Mouse (Mus musculus): ENCODE measurements at regions not wholly inside any gene's neighbourhood (a gene's known extent, or its start where the extent isn't known, plus 50 kb on each side); places are given as distances from the start of the nearest gene placed in this dataset.
A peak's percentile ranks its signal among the peaks of the same experiment; 100 is the strongest.

DNA sequence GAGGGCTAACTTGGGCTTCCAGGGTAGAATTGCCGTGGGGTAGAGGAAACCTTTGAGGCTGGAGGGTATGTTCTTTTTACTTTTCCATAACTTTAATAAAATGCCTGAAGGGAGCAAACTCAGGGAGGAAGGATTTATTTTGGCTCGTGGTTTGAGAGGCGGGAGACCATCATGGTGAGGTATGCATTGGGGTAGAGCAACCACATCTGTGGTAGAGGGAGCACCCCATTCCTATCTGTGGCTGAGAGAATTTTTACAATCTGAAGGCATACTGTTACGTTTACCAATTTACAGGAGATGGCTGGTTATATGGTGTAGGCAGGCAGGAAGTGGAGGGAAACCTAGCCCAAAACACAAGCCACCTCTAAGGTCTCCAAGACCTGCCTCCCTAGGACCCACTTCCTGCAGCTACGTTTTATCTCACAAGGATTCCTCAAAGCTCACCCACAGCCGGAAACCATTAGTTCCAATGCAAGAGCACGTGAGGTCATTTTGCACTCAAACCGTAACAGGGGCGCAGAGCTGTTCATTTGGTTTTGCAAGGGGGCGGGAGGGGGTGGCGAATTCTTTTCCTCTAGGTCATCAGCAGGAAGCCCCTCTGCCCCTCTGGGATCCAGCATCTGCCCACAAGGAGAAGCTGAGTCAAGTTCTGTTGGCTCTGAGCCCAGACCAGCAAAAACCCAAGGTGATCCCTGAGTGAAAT lies 224.7 kb upstream of the Ankrd55 start:
- no peaks in the 10 kb centered on the region for H3K9me3 ChIP-seq (replicated peaks)
- no peak overlapping the region for H3K9ac ChIP-seq
- H3K27ac ChIP-seq = no peak overlapping the region
- no peak overlapping the region for H3K4me2 ChIP-seq
- no peak overlapping the region for H3K4me3 ChIP-seq (replicated peaks)
- no peak for DNase-seq
- no peaks in the 10 kb centered on the region for H3K36me3 ChIP-seq
- WGBS (ENCODE audit: insufficient replicate concordance) = 21% methylated on average over 11 of the region's 11 CpGs
- peaks cover 32% of the 10 kb centered on the region for H3K4me1 ChIP-seq (replicated peaks)
- ATAC-seq (ENCODE audit: low read depth) = no peak
- peaks cover 43% of the 10 kb centered on the region for H3K27me3 ChIP-seq

DNA sequence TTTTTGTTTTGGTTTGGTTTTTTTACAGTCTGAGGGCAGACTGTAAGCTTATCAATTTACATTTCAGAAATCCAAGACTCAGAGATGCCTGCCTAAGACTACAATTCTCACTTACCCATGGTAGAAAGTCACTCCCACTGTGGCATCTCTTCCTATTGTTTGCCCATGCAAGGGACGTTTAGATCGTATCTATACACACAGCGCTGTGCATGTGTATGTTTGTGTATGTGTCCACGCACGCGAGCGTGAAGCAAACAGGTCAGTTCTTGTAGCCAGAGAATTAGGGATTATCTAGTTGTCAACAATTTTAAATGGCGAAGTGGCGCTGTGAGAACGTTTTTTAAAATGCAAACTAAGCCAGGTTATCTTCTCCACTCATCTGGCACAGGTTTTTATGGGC lies 223.6 kb upstream of the Ankrd55 start:
- no peak overlapping the region for H3K27ac ChIP-seq
- no peak overlapping the region for H3K4me2 ChIP-seq
- H3K36me3 ChIP-seq = no peaks in the 10 kb centered on the region
- H3K4me3 ChIP-seq (replicated peaks) = no peak overlapping the region
- H3K9me3 ChIP-seq (replicated peaks) = no peaks in the 10 kb centered on the region
- DNase-seq = no peak
- no peak for ATAC-seq (ENCODE audit: low read depth)
- H3K27me3 ChIP-seq = peaks cover 43% of the 10 kb centered on the region
- WGBS (ENCODE audit: insufficient replicate concordance) = 70% methylated on average over 10 of the region's 10 CpGs
- peaks cover 21% of the 10 kb centered on the region for H3K4me1 ChIP-seq (replicated peaks)
- no peak overlapping the region for H3K9ac ChIP-seq

DNA sequence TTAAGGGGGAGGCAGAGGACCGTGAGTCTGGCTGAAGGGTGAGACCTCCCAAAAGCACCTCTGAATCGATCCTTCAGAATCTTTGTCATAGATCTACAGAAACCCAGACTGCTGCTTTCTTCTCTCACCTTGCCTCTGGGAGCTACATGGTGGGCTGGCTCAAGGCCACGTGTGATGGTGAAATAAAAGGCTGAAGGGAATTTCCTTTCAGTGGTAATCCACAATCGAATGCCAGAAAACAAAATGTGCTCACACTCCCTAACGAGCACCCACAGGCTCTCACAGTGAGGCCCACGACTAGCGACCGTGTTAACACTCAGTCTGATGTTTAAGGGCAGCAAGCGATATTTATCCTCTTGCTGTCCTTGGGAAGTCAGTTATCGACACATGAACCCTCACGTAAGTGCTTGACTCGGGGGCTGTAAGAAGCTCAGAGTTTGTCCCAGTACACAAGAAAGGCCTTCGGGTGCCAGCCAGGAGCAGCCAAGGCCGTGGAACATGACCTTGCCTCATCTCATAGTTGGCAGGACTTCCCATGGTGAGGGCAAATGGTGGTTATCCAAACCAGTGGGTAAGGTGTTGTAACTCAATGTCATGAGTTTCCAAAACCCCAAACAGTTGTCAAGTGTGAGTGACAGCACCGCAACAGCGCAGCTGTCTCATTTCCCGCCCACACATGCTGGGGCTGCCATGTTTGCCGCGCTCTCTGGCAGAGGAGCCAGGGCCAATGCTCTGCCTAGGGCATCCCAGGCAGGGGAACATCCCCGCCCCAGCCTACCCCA lies 221.0 kb upstream of the Ankrd55 start:
- ATAC-seq (ENCODE audit: low read depth) (no peak), DNase-seq (no peak)
- Histone ChIP-seq H3K9me3 (replicated peaks) (no peaks in the 10 kb centered on the region), H3K9ac (no peak overlapping the region), H3K4me2 (no peak overlapping the region), H3K27me3 (peaks cover 41% of the 10 kb centered on the region), H3K4me3 (replicated peaks) (no peak overlapping the region), H3K27ac (no peak overlapping the region), H3K4me1 (replicated peaks) (peaks cover 33% of the 10 kb centered on the region), H3K36me3 (no peaks in the 10 kb centered on the region)
- 77% methylated on average over 20 of the region's 20 CpGs for WGBS (ENCODE audit: insufficient replicate concordance)

DNA sequence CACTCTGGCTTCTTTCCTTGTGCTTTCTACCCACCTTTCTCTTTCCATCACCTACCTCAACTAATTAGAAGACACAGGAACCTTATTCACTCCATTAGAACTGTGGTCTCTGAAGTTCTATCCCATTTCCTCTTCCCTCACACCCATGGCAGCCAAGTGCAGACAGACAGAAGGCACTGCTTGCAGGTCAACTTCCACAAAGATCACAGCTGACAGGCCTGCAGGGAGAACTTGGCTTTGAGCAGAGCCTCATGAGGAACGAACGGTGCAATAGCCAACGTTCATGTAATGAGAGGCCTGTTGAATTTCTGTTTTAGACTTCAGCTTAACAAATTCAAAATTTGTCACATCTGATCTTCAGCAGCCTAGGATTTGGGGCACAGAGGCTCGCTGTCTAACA lies 217.5 kb upstream of the Ankrd55 start:
- Histone ChIP-seq H3K36me3 (no peaks in the 10 kb centered on the region), H3K4me1 (replicated peaks) (peaks cover 53% of the 10 kb centered on the region), H3K4me3 (replicated peaks) (no peak overlapping the region), H3K4me2 (no peak overlapping the region), H3K27me3 (peaks cover 14% of the 10 kb centered on the region), H3K9me3 (replicated peaks) (no peaks in the 10 kb centered on the region), H3K9ac (no peak overlapping the region), H3K27ac (peak overlapping the region; percentile 90; the same call in 1 of the 2 replicates)
- DNase-seq (no peak), ATAC-seq (ENCODE audit: low read depth) (no peak)
- WGBS (ENCODE audit: insufficient replicate concordance) = 59% methylated on average over 4 of the region's 4 CpGs

DNA sequence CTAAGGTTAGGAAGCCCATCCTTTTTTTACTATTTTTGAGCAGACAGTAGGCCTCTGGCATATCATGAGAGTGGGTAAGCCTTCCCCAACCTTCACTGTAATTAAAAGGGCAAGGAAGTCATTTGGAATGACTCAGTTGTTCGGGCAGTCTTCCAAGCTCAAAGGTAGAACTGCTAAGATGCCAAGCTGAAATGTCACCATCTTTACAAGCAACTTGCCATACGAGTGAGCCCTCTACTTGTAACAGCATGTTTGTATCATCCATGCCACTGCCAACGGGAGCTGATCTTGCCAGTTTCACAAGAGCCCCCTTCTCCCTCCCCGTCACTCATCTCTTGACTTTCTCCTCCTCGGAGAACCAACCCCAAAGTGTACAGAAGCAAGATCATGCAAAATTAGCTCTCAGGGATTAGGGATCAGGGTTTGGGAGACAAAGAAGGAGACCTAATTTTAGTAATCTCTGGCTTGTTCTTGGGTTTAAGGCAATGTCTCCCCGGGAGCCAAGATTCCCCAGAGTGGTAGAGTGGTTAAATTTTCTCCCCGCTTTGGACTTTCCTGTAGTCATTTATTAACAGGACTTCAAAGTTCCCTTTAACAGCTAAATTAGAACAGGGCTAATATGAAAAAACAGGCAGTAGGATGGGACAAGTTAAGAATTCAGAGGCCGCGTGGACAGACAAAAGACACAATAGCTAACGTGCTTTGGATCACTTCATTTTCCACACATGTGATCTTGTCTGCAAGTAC lies 216.9 kb upstream of the Ankrd55 start:
- peak overlapping the region; percentile 90 for H3K27ac ChIP-seq

DNA sequence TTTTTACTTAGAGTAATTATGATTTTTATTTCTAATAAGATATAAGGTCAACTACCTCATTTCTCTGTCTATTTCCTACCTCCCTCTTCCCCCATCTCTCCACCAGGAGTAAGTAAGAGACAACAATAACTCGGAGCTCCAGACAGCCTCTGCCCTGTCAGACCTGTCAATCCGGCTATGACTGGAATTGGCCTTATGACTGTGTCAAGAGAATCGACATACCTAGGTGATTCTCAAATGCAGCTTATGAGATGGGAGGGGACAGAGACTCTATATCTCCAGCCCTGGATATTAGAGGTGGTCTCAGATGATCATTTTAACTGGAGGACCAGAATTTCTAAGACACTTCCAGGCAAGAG lies 216.3 kb upstream of the Ankrd55 start:
- Histone ChIP-seq H3K4me3 (replicated peaks) (no peak overlapping the region), H3K4me2 (no peak overlapping the region), H3K9me3 (replicated peaks) (no peaks in the 10 kb centered on the region), H3K27ac (peak overlapping the region; percentile 90), H3K4me1 (replicated peaks) (peaks cover 62% of the 10 kb centered on the region), H3K36me3 (no peaks in the 10 kb centered on the region), H3K27me3 (peaks cover 11% of the 10 kb centered on the region), H3K9ac (no peak overlapping the region)
- 74% methylated on average over 3 of the region's 3 CpGs for WGBS (ENCODE audit: insufficient replicate concordance)
- no peak for DNase-seq
- no peak for ATAC-seq (ENCODE audit: low read depth)

More for the DNA sequence above, 216.9 kb upstream of the Ankrd55 start:
- DNase-seq = no peak
- no peak overlapping the region for H3K9ac ChIP-seq
- no peak for ATAC-seq (ENCODE audit: low read depth)
- no peak overlapping the region for H3K4me3 ChIP-seq (replicated peaks)
- H3K27me3 ChIP-seq = peaks cover 9% of the 10 kb centered on the region
- 82% methylated on average over 10 of the region's 10 CpGs for WGBS (ENCODE audit: insufficient replicate concordance)
- peaks cover 59% of the 10 kb centered on the region for H3K4me1 ChIP-seq (replicated peaks)
- H3K36me3 ChIP-seq = no peaks in the 10 kb centered on the region
- H3K9me3 ChIP-seq (replicated peaks) = no peaks in the 10 kb centered on the region
- no peak overlapping the region for H3K4me2 ChIP-seq

DNA sequence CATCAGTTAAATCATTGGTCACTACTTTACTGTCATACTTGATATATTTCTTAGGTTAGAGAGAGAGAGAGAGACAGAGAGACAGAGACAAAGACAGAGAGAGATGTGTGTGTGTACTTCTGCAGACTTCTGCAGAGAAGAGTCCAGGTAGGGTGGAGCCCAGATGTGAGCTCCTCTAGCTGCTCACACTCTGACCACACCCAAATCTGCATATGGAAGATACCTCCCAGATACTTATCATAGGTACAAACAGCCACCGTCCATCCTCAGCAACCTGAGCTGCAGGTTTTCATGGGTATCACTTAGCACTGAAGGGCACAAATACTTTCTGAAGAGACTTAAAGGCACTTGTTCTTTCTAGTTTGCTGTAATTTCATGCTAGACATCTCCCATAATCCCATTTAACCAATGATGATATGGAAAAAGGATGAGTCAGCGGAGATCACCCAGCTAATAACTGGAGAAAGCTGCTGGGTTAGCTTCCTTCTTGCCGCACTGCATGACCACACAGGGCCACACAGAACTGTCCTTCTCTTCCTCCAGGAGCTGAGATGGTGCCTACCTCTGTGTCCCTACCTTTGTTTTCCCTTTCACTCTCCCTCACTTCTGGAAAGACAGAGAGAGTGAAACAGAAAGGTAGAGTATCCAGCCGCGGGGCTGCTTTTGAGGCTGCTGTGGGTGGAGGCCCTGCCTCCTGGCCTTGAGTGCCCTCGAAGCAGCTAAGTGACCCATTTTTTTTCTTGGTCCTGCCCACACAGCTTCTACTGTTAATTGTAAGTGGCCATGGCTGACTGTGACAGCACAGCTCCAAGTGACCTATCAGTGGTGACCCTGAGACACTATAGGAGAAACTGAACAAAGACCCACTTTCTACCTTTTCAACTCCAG lies 214.5 kb upstream of the Ankrd55 start:
- Histone ChIP-seq H3K4me3 (replicated peaks) (peak overlapping the region; percentile 17; the same call in 1 of the 2 replicates), H3K4me2 (peak overlapping the region; percentile 53)
- DNase-seq = peak; percentile 57

DNA sequence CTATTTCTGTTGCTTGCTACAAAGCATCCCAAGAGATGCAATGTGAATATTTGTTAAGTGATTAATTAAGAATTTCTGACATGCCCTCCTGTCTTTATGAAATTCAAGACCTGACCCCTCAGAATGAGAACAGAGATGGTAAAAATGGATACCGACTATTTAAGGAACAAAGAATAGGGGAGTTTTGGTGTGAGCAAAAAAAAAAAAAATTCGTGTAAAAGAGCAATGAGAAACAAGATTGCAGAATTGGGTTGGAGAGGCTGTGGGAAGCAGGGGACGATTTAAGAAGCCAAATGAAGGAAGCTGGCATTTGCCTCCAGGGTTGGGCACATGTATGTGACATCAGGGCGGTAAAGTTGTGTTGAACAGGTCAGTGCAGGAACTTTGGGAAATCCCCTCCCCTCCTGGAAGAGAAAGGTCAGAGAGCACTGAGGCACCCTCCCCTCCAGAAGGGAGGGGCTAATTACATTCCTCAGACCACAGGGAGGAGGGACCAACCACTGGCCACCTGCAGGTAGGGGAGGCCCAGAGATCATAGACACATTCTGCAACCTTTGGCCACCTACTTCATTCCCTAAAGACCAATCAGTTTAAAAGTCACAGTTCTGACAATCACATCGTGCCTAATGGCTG lies 212.3 kb upstream of the Ankrd55 start:
- Histone ChIP-seq H3K27ac (0 out of 2 replicates have a peak overlapping the region, but pooled peaks have one; percentile 1), H3K9me3 (replicated peaks) (no peaks in the 10 kb centered on the region), H3K9ac (no peak overlapping the region), H3K4me3 (replicated peaks) (no peak overlapping the region), H3K27me3 (peaks cover 9% of the 10 kb centered on the region), H3K36me3 (no peaks in the 10 kb centered on the region), H3K4me2 (no peak overlapping the region), H3K4me1 (replicated peaks) (peaks cover 64% of the 10 kb centered on the region)
- no peak for DNase-seq
- WGBS (ENCODE audit: insufficient replicate concordance) = 48% methylated on average over 5 of the region's 5 CpGs
- no peak for ATAC-seq (ENCODE audit: low read depth)

More for the DNA sequence above, 214.5 kb upstream of the Ankrd55 start:
- Histone ChIP-seq H3K27ac (peak overlapping the region; percentile 90), H3K27me3 (peaks cover 4% of the 10 kb centered on the region; the same call in 1 of the 2 replicates), H3K36me3 (no peaks in the 10 kb centered on the region), H3K9me3 (replicated peaks) (no peaks in the 10 kb centered on the region), H3K9ac (peak overlapping the region; percentile 59), H3K4me1 (replicated peaks) (peaks cover 73% of the 10 kb centered on the region)
- 59% methylated on average over 6 of the region's 6 CpGs for WGBS (ENCODE audit: insufficient replicate concordance)
- ATAC-seq (ENCODE audit: low read depth) = peak; percentile 99

DNA sequence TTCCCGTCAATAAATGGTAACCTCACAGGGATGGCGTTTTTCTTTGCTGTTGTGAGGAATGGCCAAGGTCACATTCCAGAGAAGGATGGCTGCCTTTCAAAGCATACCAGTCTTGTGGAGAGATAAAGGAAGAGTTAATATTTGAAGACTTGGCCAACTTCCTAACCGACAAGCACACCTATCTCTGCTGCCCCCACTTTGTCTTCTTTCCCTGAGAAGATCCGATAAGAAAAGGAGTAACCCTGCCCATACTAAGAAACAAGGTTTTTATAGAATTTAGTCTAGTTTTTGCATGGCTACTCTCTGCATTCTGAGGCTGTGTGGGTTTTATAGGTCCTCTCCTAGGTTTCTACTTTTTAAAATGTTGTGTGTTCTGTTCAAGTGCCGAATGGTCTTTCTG lies 210.2 kb upstream of the Ankrd55 start:
- H3K4me1 ChIP-seq (replicated peaks) = peaks cover 43% of the 10 kb centered on the region
- H3K27ac ChIP-seq = peak overlapping the region; percentile 1; the same call in 1 of the 2 replicates
- DNase-seq (no peak), ATAC-seq (ENCODE audit: low read depth) (no peak)
- H3K4me2 ChIP-seq = no peak overlapping the region
- no peak overlapping the region for H3K9ac ChIP-seq
- WGBS (ENCODE audit: insufficient replicate concordance) = 58% methylated on average over 5 of the region's 5 CpGs
- peaks cover 24% of the 10 kb centered on the region for H3K27me3 ChIP-seq
- H3K36me3 ChIP-seq = no peaks in the 10 kb centered on the region
- no peak overlapping the region for H3K4me3 ChIP-seq (replicated peaks)
- H3K9me3 ChIP-seq (replicated peaks) = no peaks in the 10 kb centered on the region

DNA sequence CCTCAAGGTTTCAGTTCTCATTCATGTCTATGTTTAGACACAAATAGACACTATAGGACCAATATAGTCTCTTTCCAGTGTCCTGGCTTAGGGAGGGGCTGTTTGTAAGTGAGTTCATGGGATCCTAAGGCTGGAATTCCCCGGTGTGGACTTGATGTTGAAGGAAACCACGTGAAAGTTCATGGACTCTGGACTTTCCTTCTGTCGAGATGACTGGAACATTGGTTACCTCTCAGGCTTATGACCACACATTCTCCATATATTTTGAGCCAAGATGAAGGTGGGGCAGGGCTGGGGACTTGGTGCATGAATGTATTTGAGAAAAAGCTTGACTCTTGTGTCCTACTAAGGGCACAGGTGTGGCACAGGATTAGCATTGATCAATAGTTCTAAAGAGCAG lies 206.3 kb upstream of the Ankrd55 start:
- no peaks in the 10 kb centered on the region for H3K36me3 ChIP-seq
- 56% methylated on average over 3 of the region's 3 CpGs for WGBS (ENCODE audit: insufficient replicate concordance)
- H3K4me1 ChIP-seq (replicated peaks) = peaks cover 20% of the 10 kb centered on the region
- no peak overlapping the region for H3K27ac ChIP-seq
- DNase-seq (no peak), ATAC-seq (ENCODE audit: low read depth) (no peak)
- H3K9me3 ChIP-seq (replicated peaks) = no peaks in the 10 kb centered on the region
- H3K4me2 ChIP-seq = no peak overlapping the region
- H3K27me3 ChIP-seq = peaks cover 52% of the 10 kb centered on the region
- H3K9ac ChIP-seq = no peak overlapping the region
- no peak overlapping the region for H3K4me3 ChIP-seq (replicated peaks)

Data from liver, embryonic 13.5 days (tissue).